Mouse (Mus musculus) liver, postnatal 0 days (tissue): ENCODE measurements around the gene Pgam2.

Experiments
- CTCF ChIP-seq: sonication (generic); IDR thresholded peaks from 2 replicates; pipeline ENCODE4 v1.5.1; 2016; ENCODE audit warnings: antibody characterized with exemption, low read depth
- EP300 ChIP-seq: IDR thresholded peaks from 2 replicates; pipeline ENCODE4 v1.6.1; 2016; ENCODE audit warnings: antibody characterized with exemption, low read depth, mild to moderate bottlenecking

GRCm38 (mm10) chr11:5802005-5802404, 1.5 kb downstream of the Pgam2 start:
- TF ChIP-seq EP300 (no peak), CTCF (no peak)
